Mouse (Mus musculus) cerebellum, adult 2 months (tissue): Measurements from ENCODE around the gene Ikbip.

Experiments
- CTCF ChIP-seq: fragments of 200-500 bp; IDR thresholded peaks from 2 replicates; pipeline ENCODE4 v1.5.1; 2011; ENCODE audit warnings: low read depth, mild to moderate bottlenecking, control low read depth, low read length, moderate library complexity, borderline replicate concordance; ENCODE audit not compliant: insufficient read depth
- POLR2A ChIP-seq: fragments of 200-500 bp; IDR thresholded peaks from 2 replicates; pipeline ENCODE4 v1.6.1; 2011; ENCODE audit warnings: low read length, control low read depth, borderline replicate concordance; ENCODE audit not compliant: insufficient read depth

- TF ChIP-seq CTCF (no peak), POLR2A (no peak)
Observed at GRCm38 (mm10) chr10:91127395-91127794, 44.7 kb downstream of the Ikbip start.
